Mouse (Mus musculus): Measurements from ENCODE around the gene Wdr53.
"Not testable (repeated sequence)": the region's sequence is repeated elsewhere in the genome, so short reads cannot be mapped to it uniquely, and the experiment has no call there.

The Wdr53 gene

DNA sequence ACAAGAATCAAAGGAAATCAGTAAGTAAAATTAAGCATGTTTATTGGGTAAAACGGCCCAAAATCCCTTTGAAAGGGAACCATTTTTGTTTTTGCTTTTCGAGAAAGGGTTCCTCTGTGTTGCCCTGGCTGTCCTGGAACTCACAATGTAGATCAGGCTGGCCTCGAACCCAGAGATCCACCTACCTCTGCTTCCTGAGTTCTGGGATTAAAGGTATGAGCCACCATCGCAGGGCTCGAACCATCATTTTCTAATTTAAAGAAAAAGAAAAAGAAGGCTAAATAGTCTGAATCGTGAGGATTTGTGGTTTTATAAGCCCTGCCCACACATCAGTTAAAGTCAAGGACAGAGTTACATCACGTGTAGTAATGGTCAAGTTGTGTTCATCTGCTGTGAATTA lies 31.4 kb downstream of the Wdr53 start:
- DNase-seq (ENCODE audit: low read depth): peak; percentile 65

DNA sequence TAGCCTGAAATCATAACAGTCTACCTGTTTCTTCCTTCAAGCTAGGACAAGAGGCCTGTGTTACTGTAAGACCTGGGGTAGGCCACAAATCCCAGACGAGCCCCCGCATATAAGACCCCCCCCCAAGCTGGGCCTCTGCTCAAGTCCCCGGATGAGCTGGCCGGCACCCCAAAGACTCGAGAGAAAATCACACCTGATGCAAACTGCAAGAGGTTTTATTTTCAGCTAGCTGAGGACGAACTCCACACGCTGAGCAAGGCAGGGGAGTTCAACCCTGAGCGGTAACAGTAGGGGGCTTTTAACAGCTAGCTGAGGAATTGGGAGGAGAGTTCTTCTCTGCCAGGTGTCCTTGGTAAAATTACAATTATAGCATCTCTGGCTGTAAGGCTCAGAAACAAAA lies 33.2 kb downstream of the Wdr53 start:
- DNase-seq (ENCODE audit: low read depth): no peak

DNA sequence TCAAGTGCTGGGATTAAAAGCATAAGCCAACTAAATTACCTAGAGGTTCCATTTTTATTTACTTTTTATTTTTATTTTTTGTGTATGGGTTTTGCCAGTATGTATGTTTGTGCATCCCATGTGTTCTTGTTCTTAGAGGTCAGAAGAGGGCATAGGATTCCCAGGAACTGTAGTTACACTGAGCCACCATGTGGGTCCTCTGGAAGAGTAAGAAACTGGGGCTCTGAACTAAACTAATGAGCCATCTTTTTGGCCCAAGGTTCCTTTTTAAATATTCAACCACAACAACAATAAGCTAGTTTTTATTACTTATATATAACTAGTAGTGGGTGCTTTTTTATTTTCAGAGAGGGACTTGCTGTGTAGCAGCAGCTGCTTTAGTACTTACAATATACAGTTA lies 35.6 kb downstream of the Wdr53 start:
- DNase-seq (ENCODE audit: low read depth): no peak

DNA sequence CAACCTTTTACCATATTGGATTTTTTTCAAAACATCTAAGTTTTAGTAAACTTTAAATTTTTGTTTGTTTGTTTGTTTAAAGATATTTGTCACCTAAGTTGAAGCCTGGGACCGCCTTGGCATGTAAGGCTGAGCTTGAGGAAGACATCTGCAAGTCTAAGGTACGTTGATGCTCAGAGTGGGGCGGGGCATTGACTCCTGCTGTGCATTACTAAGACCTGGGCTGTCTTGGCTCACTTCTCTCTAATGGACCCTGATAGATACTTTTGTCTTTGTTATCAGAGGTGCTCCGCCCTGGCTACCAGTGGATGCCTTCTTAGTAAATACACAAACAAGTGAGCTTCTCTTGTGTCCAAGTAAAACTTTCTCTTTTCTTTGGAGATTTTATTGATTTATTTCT lies 44.8 kb downstream of the Wdr53 start:
- no peak for DNase-seq (ENCODE audit: low read depth)

DNA sequence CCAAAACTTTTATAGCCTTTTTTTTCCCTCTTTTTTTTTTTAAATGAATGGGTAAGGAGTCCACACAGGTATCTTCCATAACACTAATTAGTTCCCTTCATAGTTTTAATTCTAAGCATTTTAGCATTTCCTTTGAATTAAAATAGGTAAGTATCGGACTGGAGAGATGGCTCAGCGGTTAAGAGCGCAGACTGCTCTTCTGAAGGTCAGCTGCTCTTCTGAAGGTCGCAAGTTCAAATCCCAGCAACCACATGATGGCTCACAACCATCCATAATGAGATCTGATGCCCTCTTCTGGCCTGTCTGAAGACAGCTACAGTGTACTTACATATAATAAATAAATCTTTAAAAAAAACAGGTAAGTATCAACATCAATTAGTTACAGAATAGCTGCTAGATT lies 52.6 kb downstream of the Wdr53 start:
- DNase-seq (ENCODE audit: low read depth): not testable (repeated sequence)

DNA sequence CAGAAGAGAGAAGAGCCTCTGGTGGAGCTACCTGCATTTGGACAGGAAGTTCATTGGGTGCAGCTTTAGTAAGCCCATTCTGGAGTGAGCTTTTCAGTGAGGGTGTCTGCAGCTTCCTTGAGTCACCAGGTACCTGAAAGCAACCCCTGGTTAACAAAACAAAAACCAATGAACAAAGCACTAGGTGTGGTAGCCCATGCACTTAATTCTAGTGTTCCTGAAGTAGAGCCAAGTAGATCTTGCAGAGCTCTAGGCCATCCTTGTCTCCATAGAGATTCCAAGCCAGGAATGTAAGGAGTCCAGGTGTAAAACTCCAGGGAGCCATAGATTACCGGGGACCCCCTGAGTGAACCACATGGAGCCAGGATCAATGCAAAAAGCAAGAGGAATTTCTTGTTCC lies 56.0 kb downstream of the Wdr53 start:
- no peak for DNase-seq (ENCODE audit: low read depth)

DNA sequence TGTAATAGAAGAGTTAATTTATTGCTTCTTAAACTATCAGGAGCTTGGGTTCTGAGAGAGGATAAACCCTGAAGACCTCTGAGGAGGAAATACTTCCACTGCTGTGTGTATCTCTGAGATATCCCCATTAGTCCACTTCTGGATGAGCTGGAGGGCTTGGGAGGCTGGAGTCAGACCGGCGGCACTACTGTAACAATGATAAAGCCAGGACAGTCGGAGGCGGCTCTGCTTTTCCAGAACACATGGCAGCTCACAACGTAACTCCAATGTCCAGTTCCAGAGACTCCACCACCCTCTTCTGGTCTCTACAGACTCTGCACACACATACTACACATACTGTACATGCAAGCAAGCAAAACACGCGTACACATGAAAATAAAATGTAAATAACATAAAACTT lies 56.9 kb downstream of the Wdr53 start:
- DNase-seq (ENCODE audit: low read depth): no peak

All from 416B (cell line).